Mouse (Mus musculus) embryonic fibroblast, embryonic 13.5 days (primary cell): ENCODE measurements around the gene Wdr20rt.

Source experiments
- CTCF ChIP-seq: IDR thresholded peaks from 2 replicates; pipeline ENCODE4 v1.5.1; 2011; ENCODE audit warnings: mild to moderate bottlenecking, control low read depth, low read length, moderate library complexity, borderline replicate concordance; ENCODE audit not compliant: insufficient read depth
- POLR2A ChIP-seq: IDR thresholded peaks from 2 replicates; pipeline ENCODE4 v1.6.1; 2011; ENCODE audit warnings: low read depth, mild to moderate bottlenecking, control low read depth, low read length, moderate library complexity

- TF ChIP-seq POLR2A (no peak), CTCF (no peak)
Observed at GRCm38 (mm10) chr12:65268311-65268984, 43.1 kb downstream of the Wdr20rt start.
